Mouse (Mus musculus) spleen, adult 10 weeks (tissue): ENCODE results near the gene Gprin1. TPM values are rescaled to one million over a fixed set of nuclear protein-coding genes. Genes with fewer than 3 reads are reported as not detected.

Experiments used
- polyA plus RNA-seq: library from polyadenylated mRNA; stranded (reverse); fragments of 350-450 nt; fragmentation: Illumina TruSeq; extraction: RNeasy Lipid Tissue Mini Kit (QIAGEN cat#74804); gene quantifications from one replicate; pipeline ENCODE4 v1.2.3, GENCODE M21; 2015; ENCODE audit warnings: low replicate concordance; ENCODE audit not compliant: insufficient read depth

Gene Gprin1
- polyA plus RNA-seq = not detected

GRCm38 (mm10) chr13:54749864-54750411, at the start of gene Gprin1:
Gene Gprin1, minus strand, starts transcription at chr13:54749874.

GRCm38 (mm10) chr13:54788740-54789560, 39.3 kb upstream of the Gprin1 start, which contains the start of gene Tspan17:
Gene Tspan17, plus strand, starts transcription at chr13:54789377.

GRCm38 (mm10) chr13:54783698-54784097, 34.0 kb upstream of the Gprin1 start, which contains the start of gene Eif4e1b:
Gene Eif4e1b, plus strand, starts transcription at chr13:54783998.

GRCm38 (mm10) chr13:54766192-54766768, 16.6 kb upstream of the Gprin1 start, which contains the start of gene Sncb:
Gene Sncb, minus strand, starts transcription at chr13:54766595.

GRCm38 (mm10) chr13:54701243-54701642, 48.4 kb downstream of the Gprin1 start, which contains the start of gene Cdhr2:
Gene Cdhr2, plus strand, starts transcription at chr13:54701461.

GRCm38 (mm10) chr13:54693558-54694347, 55.9 kb downstream of the Gprin1 start, which contains the start of gene Rnf44:
Gene Rnf44, minus strand, starts transcription at chr13:54693907.

Other genes with a start within 250 kb of the Gprin1 start
- gene Simc1, start 246.1 kb downstream of the Gprin1 start, polyA plus RNA-seq = 15.6 TPM
- 59.6 TPM for gene 4833439L19Rik, start 184.4 kb downstream of the Gprin1 start, polyA plus RNA-seq
- 21.0 TPM for gene Arl10, start 174.9 kb downstream of the Gprin1 start, polyA plus RNA-seq
- 28.3 TPM for gene Nop16, start 159.8 kb downstream of the Gprin1 start, polyA plus RNA-seq
- 70.3 TPM for gene Higd2a, start 159.7 kb downstream of the Gprin1 start, polyA plus RNA-seq
- gene Cltb, start 138.5 kb downstream of the Gprin1 start, polyA plus RNA-seq = 12.0 TPM
- 56.9 TPM for gene Faf2, start 128.1 kb downstream of the Gprin1 start, polyA plus RNA-seq
- gene Rnf44, start 56.0 kb downstream of the Gprin1 start, polyA plus RNA-seq = 47.1 TPM
- not detected for gene Cdhr2, start 48.4 kb downstream of the Gprin1 start, polyA plus RNA-seq
- gene Sncb, start 16.7 kb upstream of the Gprin1 start, polyA plus RNA-seq = not detected
- not detected for gene Eif4e1b, start 34.1 kb upstream of the Gprin1 start, polyA plus RNA-seq
- 10.8 TPM for gene Tspan17, start 39.5 kb upstream of the Gprin1 start, polyA plus RNA-seq
- 0.65 TPM for gene Unc5a, start 199.5 kb upstream of the Gprin1 start, polyA plus RNA-seq